Mouse (Mus musculus) heart, embryonic 10.5 days (tissue): ENCODE data around the gene Slc39a10. TPM values are rescaled to one million over a fixed set of nuclear protein-coding genes. Genes with fewer than 3 reads are reported as not detected.

Source experiments
- DNase-seq: peaks from one replicate; pipeline ENCODE4 v3.0.0-alpha.2; 2017; ENCODE audit warnings: low spot score
- H3K27ac ChIP-seq: fragments of 300-500 bp; sonication (generic); 2 replicates; pipeline ENCODE4 v1.5.1; 2016; ENCODE audit warnings: mild to moderate bottlenecking
- H3K27me3 ChIP-seq: fragments of 300-500 bp; sonication (generic); 2 replicates; pipeline ENCODE4 v1.6.1; 2016; ENCODE audit warnings: mild to moderate bottlenecking; ENCODE audit not compliant: poor library complexity, insufficient read depth, severe bottlenecking
- H3K36me3 ChIP-seq: fragments of 300-500 bp; sonication (generic); 2 replicates; pipeline ENCODE4 v1.6.1; 2016; ENCODE audit warnings: mild to moderate bottlenecking, moderate library complexity
- H3K4me1 ChIP-seq: fragments of 300-500 bp; sonication (generic); 2 replicates; pipeline ENCODE4 v1.6.1; 2016; ENCODE audit warnings: mild to moderate bottlenecking
- H3K4me3 ChIP-seq: fragments of 300-500 bp; sonication (generic); 2 replicates; pipeline ENCODE4 v1.5.1; 2016; ENCODE audit warnings: mild to moderate bottlenecking, moderate library complexity
- H3K9me3 ChIP-seq: fragments of 300-500 bp; sonication (generic); 2 replicates; pipeline ENCODE4 v1.6.1; 2016; ENCODE audit warnings: mild to moderate bottlenecking, moderate library complexity
- WGBS: fragments of 180-500 bp; shearing (Covaris S2); methylation state at CpG from one replicate; pipeline ENCODE4 v1.1.7; 2016; 5-methylcytosine and 5-hydroxymethylcytosine counted together
- polyA plus RNA-seq: library from polyadenylated mRNA; unstranded; fragments of >200 nt; fragmentation: Nextera tagmentation; extraction: Ambion mirVana; gene quantifications from 2 replicates; pipeline ENCODE4 v1.2.1, GENCODE M21; 2016

Gene Slc39a10
- 47.5 and 51.3 TPM in 2 replicates for polyA plus RNA-seq

- 56% methylated on average over 3 of the region's 3 CpGs for WGBS
- H3K36me3 ChIP-seq = no peaks in the 10 kb centered on the region
Measured at GRCm38 (mm10) chr1:46892752-46893151, at the start of gene Slc39a10. Gene Slc39a10 (minus strand): TSS chr1:46892852.

DNA sequence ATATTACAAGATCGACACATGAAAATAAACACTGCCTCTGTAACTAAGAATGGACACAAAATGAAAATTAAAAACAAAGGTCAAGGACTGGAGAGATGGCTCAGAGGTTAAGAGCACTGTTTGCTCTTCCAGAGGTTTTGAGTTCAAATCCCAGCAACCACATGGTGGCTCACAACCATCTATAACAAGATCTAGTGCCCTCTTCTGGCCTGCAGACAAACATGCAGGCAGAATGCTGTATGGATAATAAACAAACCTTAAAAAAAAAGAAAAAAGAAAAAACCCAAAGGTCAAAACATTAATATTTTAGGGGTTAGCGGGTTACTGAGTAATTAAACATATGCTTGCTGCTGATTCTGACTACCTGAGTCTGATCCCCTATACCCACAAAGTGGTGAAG lies 46.6 kb upstream of the Slc39a10 start:
- Histone ChIP-seq H3K4me1 (no peaks in the 10 kb centered on the region), H3K36me3 (no peaks in the 10 kb centered on the region), H3K9me3 (no peaks in the 10 kb centered on the region), H3K4me3 (no peak overlapping the region), H3K27ac (no peak overlapping the region), H3K27me3 (no peaks in the 10 kb centered on the region)
- 84% methylated on average over 2 of the region's 2 CpGs for WGBS
- no peak for DNase-seq

More at GRCm38 (mm10) chr1:46892752-46893151, at the start of gene Slc39a10:
- Histone ChIP-seq H3K9me3 (no peaks in the 10 kb centered on the region), H3K27ac (no peak within 1 kb of the TSS), H3K27me3 (no peaks in the 10 kb centered on the region), H3K4me1 (peaks cover 23% of the 10 kb centered on the region), H3K4me3 (no peak within 1 kb of the TSS)
- DNase-seq = no peak

- Histone ChIP-seq H3K4me1 (no peaks in the 10 kb centered on the region), H3K4me3 (no peak overlapping the region), H3K36me3 (no peaks in the 10 kb centered on the region), H3K27ac (no peak overlapping the region), H3K27me3 (no peaks in the 10 kb centered on the region), H3K9me3 (no peaks in the 10 kb centered on the region)
- 88% methylated on average over 2 of the region's 2 CpGs for WGBS
- no peak for DNase-seq
Measured at GRCm38 (mm10) chr1:46937641-46938040, 45.0 kb upstream of the Slc39a10 start.

DNA sequence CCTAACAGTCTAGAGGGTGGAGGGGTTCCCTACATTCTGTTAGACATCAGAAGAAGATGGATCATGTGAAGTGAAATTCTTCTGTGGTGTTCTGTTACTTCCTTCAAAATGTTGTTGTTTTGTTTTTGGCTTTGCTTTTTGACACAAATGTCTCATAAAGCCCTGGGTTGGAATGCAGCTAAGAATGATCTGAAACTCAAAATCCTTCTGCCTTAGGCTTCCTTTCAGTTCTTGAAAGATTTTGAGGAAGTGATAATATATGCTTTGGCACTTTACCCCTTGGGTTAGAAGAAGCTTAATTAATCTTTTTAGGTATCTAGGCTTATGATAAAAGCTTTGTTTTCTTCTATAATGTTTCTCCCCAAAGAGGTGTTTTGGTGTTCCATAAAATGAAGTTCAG lies 34.5 kb upstream of the Slc39a10 start:
- no peak for DNase-seq
- H3K4me1 ChIP-seq = no peaks in the 10 kb centered on the region
- no peak overlapping the region for H3K4me3 ChIP-seq
- H3K36me3 ChIP-seq = no peaks in the 10 kb centered on the region
- H3K27ac ChIP-seq = no peak overlapping the region
- no peaks in the 10 kb centered on the region for H3K27me3 ChIP-seq
- H3K9me3 ChIP-seq = no peaks in the 10 kb centered on the region

- no peak for DNase-seq
- Histone ChIP-seq H3K9me3 (no peaks in the 10 kb centered on the region), H3K36me3 (no peaks in the 10 kb centered on the region), H3K27me3 (no peaks in the 10 kb centered on the region), H3K4me3 (no peak overlapping the region), H3K4me1 (no peaks in the 10 kb centered on the region), H3K27ac (no peak overlapping the region)
- WGBS = 30% methylated on average over 3 of the region's 3 CpGs
Measured at GRCm38 (mm10) chr1:46926239-46926638, 33.6 kb upstream of the Slc39a10 start.

GRCm38 (mm10) chr1:46924992-46925391 lies 32.3 kb upstream of the Slc39a10 start:
- Histone ChIP-seq H3K4me1 (no peaks in the 10 kb centered on the region), H3K27me3 (no peaks in the 10 kb centered on the region), H3K27ac (no peak overlapping the region), H3K36me3 (no peaks in the 10 kb centered on the region), H3K9me3 (no peaks in the 10 kb centered on the region), H3K4me3 (no peak overlapping the region)
- no peak for DNase-seq

GRCm38 (mm10) chr1:46922904-46923303 lies 30.3 kb upstream of the Slc39a10 start:
- Histone ChIP-seq H3K4me1 (no peaks in the 10 kb centered on the region), H3K27ac (no peak overlapping the region), H3K4me3 (no peak overlapping the region), H3K36me3 (no peaks in the 10 kb centered on the region), H3K9me3 (no peaks in the 10 kb centered on the region), H3K27me3 (no peaks in the 10 kb centered on the region)
- no peak for DNase-seq
- WGBS = 88% methylated on average over 7 of the region's 7 CpGs

DNA sequence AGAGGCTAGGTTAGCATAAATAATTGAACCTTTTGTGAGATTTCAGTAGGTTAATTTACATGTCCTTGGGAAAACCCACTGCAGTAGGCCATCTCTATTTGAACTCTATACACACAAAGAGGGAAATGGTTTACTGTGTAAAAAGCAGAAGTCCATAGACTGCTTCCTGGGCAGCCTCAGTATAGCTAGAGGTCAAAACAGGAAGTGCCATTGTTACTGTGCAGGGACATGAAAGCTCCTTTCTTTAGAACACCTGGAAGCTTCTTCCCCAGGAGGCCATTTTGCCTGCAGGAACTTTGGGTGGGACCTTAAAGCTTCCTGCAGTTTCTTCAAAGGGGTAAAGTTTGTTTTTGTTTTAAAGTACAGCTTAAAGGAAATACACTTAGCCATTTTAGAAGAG lies 29.0 kb upstream of the Slc39a10 start:
- H3K4me3 ChIP-seq = no peak overlapping the region
- H3K4me1 ChIP-seq = no peaks in the 10 kb centered on the region
- no peaks in the 10 kb centered on the region for H3K36me3 ChIP-seq
- no peaks in the 10 kb centered on the region for H3K9me3 ChIP-seq
- H3K27ac ChIP-seq = no peak overlapping the region
- no peak for DNase-seq
- no peaks in the 10 kb centered on the region for H3K27me3 ChIP-seq

GRCm38 (mm10) chr1:46916237-46916636 lies 23.6 kb upstream of the Slc39a10 start:
- no peak overlapping the region for H3K4me3 ChIP-seq
- DNase-seq = no peak

GRCm38 (mm10) chr1:46914349-46914748 lies 21.7 kb upstream of the Slc39a10 start:
- H3K9me3 ChIP-seq = no peaks in the 10 kb centered on the region
- DNase-seq = no peak
- no peak overlapping the region for H3K27ac ChIP-seq
- no peaks in the 10 kb centered on the region for H3K27me3 ChIP-seq
- no peak overlapping the region for H3K4me3 ChIP-seq
- H3K4me1 ChIP-seq = no peaks in the 10 kb centered on the region
- no peaks in the 10 kb centered on the region for H3K36me3 ChIP-seq
- 64% methylated on average over 1 of the region's 1 CpGs for WGBS

More at GRCm38 (mm10) chr1:46916237-46916636, 23.6 kb upstream of the Slc39a10 start:
- Histone ChIP-seq H3K36me3 (no peaks in the 10 kb centered on the region), H3K27ac (no peak overlapping the region), H3K27me3 (no peaks in the 10 kb centered on the region), H3K4me1 (no peaks in the 10 kb centered on the region), H3K9me3 (no peaks in the 10 kb centered on the region)

DNA sequence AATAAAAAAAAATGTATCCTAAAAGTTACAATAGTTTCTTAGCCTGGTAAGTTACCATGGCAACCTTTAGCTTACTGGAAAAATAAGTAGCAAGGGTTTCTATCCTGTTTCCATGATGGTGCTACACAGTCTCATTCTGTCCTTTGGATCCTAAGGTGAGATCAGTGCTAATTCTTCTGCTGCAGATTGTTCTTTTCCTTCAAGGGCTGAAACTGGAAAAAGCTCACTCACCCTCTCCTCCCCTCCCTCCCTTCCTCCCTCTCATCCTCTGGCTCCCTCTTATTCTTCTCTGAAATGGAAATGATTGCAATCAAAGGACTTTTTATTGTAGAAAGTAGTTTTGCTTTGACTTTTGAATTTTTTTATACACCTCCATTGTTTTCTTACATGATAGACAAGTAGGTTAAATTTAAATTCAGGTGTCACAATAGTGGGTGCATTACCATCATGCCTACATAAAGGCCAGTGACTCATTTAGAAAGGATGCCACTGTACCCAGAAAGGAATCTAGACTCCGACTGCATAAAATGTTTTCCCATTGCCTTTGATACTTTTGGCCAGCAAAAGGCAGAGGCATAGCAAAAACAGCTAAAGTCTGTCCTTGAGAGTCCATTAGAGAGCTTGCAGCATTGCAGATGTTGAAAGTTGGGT lies 20.0 kb upstream of the Slc39a10 start:
- DNase-seq = no peak
- WGBS = 86% methylated on average over 1 of the region's 1 CpGs
- no peaks in the 10 kb centered on the region for H3K9me3 ChIP-seq
- peaks cover 3% of the 10 kb centered on the region; the same call in 1 of the 2 replicates for H3K4me1 ChIP-seq
- H3K4me3 ChIP-seq = no peak overlapping the region
- H3K36me3 ChIP-seq = no peaks in the 10 kb centered on the region
- H3K27me3 ChIP-seq = no peaks in the 10 kb centered on the region
- no peak overlapping the region for H3K27ac ChIP-seq

DNA sequence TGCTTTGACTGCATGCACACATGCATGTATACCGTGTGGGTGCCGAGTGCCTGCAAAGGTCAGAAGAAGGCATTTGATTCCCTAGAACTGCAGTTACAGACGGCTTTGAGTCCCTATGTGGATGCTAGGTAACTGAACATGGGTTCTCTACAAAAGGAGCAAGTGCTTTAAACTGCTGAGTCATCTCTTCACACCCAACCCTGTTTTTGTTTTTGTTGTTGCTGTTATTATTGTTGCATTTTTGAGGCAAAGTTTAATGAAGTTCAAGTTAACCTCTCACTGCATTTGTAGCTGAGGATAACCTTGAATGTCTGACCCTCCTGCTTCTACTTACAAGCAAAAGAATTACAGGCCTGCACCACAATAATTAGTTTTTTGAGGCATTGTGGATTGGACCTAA lies 17.5 kb upstream of the Slc39a10 start:
- no peak overlapping the region for H3K4me3 ChIP-seq
- H3K4me1 ChIP-seq = peaks cover 3% of the 10 kb centered on the region; the same call in 1 of the 2 replicates
- no peak overlapping the region for H3K27ac ChIP-seq
- no peak for DNase-seq
- H3K36me3 ChIP-seq = no peaks in the 10 kb centered on the region
- 85% methylated on average over 3 of the region's 3 CpGs for WGBS
- H3K27me3 ChIP-seq = no peaks in the 10 kb centered on the region
- H3K9me3 ChIP-seq = no peaks in the 10 kb centered on the region

GRCm38 (mm10) chr1:46905706-46906105 lies 13.1 kb upstream of the Slc39a10 start:
- H3K27ac ChIP-seq = no peak overlapping the region
- no peaks in the 10 kb centered on the region for H3K9me3 ChIP-seq
- no peak overlapping the region for H3K4me3 ChIP-seq
- H3K27me3 ChIP-seq = no peaks in the 10 kb centered on the region
- no peaks in the 10 kb centered on the region for H3K36me3 ChIP-seq
- no peak for DNase-seq
- 82% methylated on average over 5 of the region's 5 CpGs for WGBS
- peaks cover 3% of the 10 kb centered on the region; the same call in 1 of the 2 replicates for H3K4me1 ChIP-seq

DNA sequence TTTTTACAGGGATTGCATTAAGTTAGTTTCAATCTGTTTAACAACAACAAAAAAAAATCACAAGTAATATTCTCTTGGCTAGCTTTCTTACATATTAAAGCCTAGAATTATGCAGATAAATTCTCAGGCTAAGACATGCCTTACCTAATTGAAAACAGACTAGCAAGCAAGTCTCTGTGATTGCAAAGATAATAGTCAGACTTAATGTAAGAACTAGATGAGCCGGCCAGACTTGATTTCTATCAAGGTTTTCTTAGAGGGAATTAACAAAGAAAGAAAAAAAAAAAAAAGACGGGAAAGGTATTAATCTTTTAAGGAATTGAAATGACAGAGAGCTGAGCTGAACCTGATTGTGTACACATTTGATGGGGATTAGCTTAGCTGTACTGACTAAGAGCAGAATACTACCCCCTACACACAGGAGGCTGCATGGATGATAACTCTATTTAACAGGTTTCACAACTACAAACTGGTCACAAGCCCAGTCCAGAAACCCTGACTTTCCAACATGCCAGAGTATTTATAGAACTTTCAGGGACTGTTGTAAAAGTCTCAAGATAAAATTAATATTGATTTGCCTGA lies 9.5 kb upstream of the Slc39a10 start:
- no peak overlapping the region for H3K27ac ChIP-seq
- no peaks in the 10 kb centered on the region for H3K9me3 ChIP-seq
- no peaks in the 10 kb centered on the region for H3K27me3 ChIP-seq
- H3K4me1 ChIP-seq = no peaks in the 10 kb centered on the region
- H3K36me3 ChIP-seq = no peaks in the 10 kb centered on the region
- no peak overlapping the region for H3K4me3 ChIP-seq
- WGBS = 73% methylated on average over 2 of the region's 2 CpGs
- DNase-seq = no peak
